Mouse (Mus musculus) ES-CJ7 (cell line): Measurements from ENCODE around the gene Efna5.

ENCODE experiments used
- DNase-seq: peaks from one replicate; pipeline ENCODE4 v3.0.0; 2011; ENCODE audit warnings: low read depth, low spot score

Efna5 gene

DNA sequence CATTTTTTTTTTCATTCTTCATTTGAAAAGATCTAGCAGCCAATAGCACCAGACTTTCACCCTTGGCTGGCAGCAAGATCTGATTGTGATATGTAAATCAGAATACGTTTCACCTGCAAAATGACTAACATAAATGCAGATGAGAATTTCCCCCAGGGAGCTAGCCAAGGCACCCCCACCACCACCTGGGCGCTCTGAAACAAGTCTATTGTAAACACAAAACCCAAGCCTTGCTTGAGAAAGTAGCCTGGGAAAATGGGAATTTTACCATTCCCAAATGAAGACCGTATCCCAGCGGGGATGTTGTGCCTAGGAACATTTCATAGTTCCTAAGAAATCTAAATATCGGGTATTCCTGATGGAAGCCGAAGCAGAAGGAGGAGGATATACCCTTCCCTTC lies 92.3 kb downstream of the Efna5 start:
- DNase-seq, result no peak

DNA sequence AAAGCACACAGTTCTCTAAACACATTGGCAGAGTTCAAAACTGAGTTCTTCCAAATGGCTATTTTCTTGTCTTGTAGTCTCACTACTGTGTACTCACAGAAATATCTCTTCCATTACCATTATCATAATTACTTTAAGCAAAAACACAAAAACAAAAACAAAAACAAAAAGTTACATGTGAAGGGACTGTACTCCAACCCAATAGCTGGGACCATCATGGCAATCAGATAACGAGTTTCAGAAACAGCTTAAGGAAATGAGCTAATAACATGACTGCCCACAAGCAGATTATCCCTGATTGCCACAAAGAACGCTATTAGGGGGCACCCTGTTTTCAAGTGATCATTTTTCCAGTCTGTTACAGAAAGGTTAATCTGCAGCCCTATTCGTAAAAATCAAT lies 93.3 kb downstream of the Efna5 start:
- DNase-seq, result no peak

DNA sequence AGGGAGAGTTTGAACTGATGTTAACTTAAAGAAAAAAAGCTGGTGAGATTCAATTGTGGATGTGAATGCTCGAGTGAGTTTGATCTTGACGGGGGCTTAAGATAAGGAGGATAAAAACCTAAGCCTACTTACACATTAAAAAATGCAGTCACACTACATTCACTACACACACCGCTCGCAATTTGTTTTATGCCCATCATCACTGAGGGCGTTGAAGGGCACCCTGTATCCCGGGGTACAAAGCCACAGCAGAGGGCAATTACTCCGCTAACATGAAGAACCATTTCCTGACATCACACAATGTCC lies 94.6 kb downstream of the Efna5 start:
- DNase-seq, result no peak

DNA sequence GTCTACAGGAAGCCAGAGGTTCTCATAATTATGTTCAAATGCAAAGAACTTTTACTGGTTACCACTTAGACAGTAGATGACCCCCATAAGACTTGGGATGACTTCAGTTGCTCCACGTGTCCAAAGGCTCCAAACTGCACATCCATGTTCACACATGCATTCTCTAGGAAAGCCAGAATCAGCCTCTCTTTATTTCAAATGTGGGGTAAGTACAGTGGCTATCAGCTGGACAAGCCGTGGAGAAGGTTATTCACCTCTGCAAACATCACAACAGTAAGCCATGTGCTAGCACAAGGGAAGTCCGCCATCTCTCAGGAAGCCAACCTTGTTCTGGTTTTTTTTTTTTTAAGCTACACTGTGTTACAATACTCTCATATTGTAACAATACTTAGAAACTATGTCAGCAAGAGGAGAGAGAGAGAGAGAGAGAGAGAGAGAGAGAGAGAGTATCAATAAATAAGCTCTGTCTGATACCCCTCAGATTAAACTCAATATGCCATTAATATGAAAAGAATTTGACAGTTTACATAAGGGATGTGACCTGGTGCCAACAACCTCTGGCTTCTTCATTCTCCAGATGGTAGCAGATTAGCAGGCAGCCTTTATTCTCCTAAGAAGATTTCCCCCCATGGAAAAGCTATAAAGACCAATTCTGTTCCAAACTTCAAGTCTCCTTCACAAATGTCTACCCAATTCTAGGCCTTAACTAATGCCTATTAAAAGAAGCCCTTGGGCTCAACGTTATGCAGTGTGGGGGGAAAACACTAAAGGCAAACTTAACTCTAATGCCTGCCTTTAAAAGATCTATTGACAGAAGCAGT lies 95.1 kb downstream of the Efna5 start:
- no peak for DNase-seq

DNA sequence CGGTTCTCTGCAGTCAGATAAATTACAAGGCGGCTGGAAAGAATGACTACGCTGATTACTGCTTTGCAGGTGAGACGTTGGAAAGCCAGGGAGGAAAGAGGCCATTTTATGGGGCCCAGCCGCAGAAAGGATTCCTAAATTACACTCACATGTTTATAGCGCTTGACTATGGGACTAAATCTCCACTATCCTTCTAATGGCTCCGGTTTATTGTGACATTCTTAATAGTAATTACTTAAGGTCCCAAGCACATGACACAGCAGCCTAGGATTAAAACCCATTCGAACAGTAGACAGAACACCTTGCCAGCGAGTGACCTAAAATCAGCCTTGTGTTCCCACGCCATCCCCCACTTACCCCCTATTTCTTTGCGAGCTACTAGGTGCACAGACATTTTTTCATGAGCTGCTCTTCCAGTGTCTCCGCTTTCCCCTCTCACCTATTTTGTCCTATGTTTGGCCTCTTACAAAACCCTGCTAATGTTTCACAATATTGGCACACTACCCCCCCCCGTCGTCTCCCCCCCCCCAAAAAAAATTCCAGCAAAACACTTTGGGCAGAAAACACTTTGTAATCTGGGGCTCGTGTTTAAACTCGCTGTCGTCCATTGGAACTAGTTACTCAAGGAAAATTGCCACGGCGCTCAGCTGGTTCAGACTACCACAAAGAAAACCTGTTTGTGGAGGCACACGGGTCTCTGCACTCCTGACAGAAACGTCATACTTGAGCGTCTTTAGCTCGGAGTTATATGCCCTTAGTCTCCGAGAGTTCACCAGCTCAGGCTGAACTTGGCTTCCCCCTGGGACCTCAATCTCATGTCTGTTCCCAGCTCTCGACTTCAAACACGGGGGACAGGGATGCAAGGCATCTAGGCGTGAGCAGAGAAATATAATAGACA lies 96.6 kb downstream of the Efna5 start:
- DNase-seq, result no peak

DNA sequence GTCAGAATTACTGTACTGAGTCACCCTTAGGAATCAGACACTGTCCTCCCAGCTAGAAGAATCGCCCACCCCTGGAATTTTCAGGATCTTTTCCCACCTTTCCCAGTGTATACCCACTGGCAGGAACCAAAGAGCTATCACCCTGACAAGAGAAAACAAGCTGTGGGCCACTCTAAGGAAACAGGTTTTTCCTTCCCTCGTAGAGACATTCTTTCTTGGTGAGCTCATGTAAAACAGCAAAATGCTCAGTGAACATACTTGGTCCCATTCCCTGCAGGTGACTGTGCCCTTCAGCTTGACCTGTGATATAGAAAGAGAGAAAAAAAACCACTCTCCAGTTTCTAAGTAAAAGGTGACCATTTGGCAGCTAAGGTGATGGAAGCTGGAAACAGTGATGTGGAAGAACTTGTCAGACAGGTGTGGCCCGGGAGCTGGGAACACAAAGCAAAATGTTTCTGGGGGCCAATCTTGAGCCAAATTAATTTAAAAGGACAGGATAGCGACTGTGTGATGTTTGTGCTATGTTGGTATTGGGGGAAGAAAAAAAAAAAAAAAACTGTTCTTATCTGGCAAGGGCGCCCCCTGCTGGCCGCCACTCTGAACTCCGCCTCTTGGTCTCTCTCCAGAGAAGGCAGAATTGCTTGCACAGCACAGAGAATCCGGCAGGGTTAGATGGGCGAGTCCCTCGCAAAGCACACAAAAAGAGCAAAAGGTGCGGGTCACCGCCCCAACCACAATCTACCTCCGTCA lies 97.4 kb downstream of the Efna5 start:
- DNase-seq, result peak; percentile 88

DNA sequence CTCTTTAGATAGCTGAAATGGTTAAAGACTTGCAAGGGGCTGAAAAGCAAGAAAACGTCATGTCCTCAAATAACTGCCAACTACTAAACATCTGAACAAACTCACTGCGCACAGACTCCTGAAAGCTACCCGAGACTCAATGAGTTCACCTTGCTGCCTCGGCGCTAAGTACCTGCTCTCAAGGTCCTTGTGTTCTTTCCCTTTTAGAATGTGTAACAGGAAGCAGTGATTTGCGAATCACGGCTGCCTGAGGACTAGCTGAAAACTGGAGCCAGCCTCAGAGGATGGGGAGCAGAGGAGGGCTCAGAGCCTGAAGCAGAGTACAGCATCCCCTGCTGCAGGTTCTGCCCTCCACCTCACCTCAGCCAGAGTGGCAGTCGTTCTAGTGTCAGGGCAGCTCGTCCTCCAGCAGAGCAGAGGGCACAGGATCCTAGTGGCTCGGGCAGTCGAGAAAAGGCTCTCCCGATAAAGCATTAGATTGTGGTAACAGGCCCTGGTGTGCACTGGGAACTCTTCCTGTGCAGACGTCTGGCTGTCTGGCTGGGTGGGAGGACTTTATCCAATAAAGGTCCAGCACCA lies 98.2 kb downstream of the Efna5 start:
- no peak for DNase-seq

DNA sequence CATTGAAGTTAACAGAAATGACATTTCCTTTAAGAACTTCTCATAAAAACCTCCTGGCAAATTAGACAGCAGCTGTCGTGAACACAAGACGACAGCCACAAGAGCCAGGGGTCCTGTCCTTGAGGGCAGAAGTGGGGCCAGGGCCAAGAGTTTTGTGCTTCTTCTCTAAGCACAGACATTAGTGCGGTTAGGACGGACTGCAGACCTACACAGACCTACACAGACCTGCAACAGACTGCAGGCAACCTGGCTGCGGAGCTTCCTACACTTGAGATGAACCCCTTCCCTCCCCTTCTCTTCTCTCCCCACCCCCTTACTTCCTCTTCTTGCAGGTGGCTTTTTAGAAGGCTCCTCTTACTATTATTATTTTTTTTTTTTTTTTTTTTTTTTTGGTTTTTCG lies 100.0 kb downstream of the Efna5 start:
- no peak for DNase-seq

DNA sequence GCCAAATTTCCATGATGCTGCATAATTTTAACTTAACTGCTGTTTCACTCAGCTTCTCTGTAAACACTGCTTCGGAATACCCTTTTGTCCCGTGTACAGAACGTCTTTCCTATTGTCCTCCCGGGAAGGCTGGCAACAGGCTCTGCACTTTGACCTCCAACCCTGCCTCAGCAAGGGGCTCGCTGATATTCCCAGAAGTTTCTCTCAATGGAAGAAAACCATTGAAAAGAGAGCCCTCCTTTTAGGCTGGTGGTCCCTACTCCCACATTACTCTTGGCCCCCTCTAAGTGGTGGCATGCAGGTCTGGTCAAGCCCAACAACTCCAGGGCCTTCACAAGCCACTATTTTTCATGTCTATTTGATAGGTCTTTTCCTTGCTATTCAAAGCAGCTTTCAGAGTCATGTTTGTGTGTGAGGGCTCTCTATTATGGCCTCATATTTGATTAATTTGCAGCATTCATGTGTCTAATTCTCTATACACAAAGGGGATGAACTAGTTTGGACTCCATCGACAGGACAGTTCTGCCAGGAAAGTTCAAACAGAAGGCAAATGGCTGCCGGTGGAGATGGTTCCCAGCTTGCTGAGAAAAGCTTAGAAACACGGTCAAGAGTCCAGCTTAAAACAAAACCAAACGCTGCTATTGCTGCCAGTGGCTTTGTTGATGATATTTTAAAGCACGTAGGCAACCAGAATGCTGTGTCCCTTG lies 103.1 kb downstream of the Efna5 start:
- DNase-seq, result no peak

DNA sequence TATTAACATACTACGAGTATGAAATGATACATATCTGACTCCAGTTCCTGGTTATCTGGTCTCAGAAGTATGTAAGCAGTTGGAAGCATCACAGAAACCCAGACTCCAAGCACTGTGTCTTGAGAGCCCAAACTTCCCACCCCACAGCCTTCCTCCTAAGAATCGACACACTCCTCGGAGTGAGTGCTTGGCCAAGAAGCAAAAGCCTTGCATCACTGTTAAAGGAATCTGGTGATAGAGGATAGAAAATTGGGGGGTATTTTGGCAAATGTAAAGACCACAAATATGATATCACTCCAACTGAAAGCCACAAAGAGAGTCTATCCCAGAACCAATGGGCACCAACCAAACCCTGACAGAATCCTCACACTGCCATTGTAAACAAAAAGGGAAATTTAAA lies 104.4 kb downstream of the Efna5 start:
- DNase-seq, result no peak

DNA sequence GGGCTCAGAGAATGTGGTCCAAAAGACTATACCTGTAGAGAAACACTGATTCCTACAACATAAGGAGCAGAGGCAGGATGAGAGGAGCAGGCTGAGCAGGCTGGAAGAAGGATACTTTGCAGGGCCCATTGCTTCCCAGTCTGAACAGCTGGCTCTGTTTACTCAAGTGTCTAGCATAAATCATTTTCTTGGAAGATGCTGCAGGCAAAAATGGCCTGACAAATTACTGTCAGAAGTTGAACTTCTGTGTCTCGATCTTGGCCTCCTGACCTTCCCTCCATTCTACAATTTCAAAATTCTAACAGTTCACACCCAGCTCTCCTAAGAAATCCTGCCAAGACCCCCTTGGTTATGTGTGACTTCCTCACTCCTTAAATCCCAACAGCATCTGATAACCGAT lies 105.1 kb downstream of the Efna5 start:
- DNase-seq, result no peak

DNA sequence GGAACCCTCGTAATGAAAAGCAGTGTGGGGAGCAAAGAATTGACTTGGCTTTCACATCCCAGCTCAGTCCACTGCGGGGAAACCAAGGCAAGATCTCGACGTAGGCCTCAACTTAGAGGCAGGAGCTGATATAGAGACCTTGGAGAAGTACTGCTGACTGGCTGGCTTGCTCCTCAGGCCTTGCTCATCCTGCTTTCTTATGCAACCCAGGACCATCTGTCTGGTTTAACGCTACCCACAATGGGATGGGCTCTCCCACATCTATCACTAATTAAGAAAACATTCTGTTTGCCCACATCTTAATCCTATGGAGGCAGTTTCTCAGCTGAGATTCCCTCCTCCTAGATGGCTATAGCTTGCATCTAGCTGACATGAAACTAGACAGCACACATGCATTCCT lies 105.7 kb downstream of the Efna5 start:
- DNase-seq, result no peak

DNA sequence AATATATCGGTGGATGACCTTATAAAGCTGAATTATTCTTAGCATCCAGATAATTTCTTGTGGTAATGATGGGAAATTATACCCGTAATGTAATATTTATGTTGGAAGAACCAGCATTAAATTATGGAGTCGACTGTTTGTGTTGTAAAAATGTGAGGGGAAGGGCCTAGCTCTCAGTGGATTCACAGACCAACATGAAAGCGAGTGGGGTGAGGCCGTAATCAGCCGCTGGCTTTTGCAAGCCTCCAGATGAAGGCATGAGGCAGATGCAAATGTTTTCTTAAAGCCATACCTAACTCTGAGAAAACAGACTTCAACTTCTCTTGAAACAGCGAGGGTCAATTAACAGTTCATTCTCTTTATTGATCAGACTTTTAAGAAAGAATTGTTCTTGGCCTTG lies 106.4 kb downstream of the Efna5 start:
- no peak for DNase-seq

DNA sequence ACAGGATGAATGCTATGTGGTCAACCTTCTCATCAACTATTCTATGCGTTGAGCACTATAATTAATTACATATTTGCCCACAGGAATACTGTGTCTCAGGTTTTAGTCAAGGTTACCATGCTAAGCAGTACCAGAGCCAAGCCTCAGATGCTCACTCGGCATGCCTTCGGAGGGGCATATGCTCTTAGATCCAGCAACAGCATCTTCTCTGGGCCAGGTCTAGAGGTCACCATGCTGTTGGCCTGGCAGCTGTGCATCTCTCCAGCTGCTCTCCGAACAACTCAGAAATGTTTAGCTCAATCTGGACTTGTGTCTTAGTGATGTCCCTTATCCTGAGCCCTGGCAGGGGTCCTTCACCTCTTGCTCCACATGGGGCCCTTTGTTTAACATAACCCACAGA lies 114.4 kb downstream of the Efna5 start:
- DNase-seq, result no peak

DNA sequence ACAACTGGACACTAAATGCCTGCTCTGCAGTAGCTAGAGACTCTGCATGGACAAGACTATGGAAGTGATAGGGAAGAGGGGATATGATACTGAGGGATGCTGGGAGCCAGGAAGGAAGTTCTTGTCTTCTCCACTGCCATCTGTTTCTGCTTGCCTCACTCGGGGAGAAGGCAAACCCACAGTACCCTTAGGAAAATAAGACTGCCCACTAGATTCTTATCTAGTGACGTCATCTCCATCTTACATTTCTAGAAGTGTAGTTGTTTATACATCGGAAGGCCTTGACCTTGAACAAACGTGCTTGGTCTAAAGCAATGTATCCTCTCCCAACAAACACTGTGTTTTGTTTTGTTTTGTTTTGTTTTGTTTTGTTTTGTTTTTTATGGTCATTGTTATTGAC lies 116.0 kb downstream of the Efna5 start:
- DNase-seq, result no peak

DNA sequence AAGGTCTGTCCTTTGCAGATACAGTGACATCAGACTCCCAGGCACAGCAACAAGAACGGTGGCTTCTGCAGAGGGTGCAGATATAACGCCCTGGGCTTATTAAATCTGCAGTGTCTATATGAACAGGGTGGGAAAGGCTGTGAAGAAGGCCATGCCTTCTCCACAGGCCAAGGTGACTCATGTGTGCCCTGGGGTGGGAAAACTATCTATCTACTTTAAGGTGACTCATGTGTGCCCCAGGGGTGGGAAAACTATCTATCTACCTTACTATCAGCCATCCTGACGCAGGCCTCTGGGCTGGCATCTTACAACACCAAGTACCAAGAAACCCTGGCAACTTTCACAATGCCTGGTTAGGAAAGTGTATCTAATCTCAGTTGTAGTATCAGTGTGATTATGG lies 124.2 kb downstream of the Efna5 start:
- no peak for DNase-seq

DNA sequence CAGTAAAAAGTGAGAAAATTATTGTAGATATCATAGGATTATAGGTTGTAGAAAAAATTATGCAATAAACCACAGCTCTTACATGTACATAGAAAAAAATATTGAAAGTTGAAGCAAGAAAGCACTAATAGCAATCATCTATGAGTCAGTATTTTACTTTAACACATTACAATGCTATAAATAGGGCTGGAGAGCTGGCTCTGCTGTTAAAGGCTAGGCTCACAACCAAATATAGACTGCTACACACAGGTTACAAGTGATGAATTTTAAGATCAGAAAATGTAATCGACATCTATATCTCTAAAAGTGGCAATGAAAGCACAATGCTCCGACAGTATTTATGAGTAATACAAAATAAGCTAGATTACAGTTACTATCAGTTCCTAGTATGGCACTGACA lies 125.5 kb downstream of the Efna5 start:
- DNase-seq, result no peak

DNA sequence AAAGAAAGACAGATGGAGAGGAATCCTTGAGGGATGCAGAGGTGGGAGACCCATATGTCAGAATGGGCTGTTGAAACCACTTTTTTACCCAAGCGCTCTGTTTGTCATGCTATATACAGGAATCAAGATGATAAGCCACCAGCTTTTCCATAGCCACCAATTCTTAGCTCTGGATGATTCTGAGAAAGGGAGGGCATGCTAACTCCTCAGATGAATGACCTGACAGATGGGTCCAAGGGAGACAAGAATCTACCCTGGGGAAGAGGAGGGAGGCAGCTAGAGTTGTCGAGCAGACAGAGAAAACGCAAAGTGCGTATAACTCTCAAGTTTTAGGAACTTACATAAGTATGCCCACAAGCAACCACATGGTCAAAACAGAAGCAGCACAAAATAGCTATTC lies 126.5 kb downstream of the Efna5 start:
- DNase-seq, result no peak

DNA sequence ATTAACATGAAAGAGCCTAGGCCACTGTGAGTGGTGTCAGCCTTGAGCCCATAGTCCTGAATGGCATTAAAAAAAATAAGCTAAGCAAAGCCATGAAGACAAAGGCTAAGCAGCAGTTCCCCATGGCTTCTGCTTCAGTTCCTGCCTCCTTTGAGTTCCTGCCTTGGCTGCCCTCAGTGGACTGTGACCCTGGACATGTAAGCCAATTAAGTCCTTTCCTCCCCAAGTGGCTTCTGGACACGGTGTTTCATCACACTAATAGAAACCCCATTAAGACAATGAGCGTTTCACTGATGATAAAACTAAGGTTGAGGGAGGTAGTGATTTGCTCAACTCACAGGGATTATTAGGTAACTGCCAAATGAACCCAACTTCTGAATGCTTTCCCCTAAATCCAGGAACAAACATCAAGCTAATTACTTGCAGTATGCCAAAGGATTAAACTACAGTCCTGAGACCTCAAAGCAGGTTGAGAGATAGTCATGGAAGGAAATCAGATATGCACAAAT lies 128.7 kb downstream of the Efna5 start:
- no peak for DNase-seq

DNA sequence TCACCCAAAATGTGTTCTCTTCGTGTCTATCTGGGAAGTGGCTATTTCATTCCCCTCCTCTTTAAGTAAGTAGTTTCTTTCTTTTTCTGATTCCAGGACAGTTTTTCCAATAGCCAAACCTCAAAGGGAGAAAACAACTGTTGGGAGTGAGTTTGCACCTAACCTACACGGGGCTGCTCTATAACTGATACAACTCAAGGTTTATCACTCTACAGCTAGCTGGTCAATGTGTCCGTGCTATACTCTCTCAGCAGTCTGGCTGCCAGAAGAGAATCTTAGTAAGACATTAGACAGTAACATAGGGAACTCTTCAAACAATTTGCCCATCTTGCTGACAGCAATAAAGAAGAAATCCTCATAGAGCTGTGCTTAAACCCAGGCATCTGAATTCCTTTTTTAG lies 130.5 kb downstream of the Efna5 start:
- DNase-seq, result no peak
